Mouse (Mus musculus): ENCODE data around the gene Ermap.

GRCm38 (mm10) chr4:119238661-119239060 is 48.9 kb upstream of the Ermap start:
- TF ChIP-seq CTCF (conservative IDR thresholded peaks at IDR 0.05; ENCODE audit: insufficient read depth, insufficient read length, low read depth, low read length) (no peak), POLR2A (IDR thresholded peaks at IDR 0.05; ENCODE audit: low read depth, low read length) (no peak)

All from kidney, adult 2 months (tissue).